Mouse (Mus musculus) urinary bladder, postnatal 25 days (tissue): ENCODE measurements around the gene Olfr338.
"Not testable (repeated sequence)": the region's sequence is repeated elsewhere in the genome, so short reads cannot be mapped to it uniquely, and the experiment has no call there.

Source experiments
- DNase-seq: peaks from one replicate; pipeline ENCODE4 v3.0.0; 2022; ENCODE audit warnings: low spot score

Gene Olfr338

GRCm38 (mm10) chr2:36373219-36373618 is at the start of gene Olfr338:
Olfr338 (plus strand) TSS chr2:36373519.
- no peak for DNase-seq

GRCm38 (mm10) chr2:36415174-36415573 is 41.9 kb downstream of the Olfr338 start:
- DNase-seq = not testable (repeated sequence)

GRCm38 (mm10) chr2:36415591-36415990 is 42.3 kb downstream of the Olfr338 start:
- not testable (repeated sequence) for DNase-seq

GRCm38 (mm10) chr2:36418647-36419046 is 45.3 kb downstream of the Olfr338 start, which contains the start of gene Olfr339:
Olfr339 (plus strand) TSS chr2:36418947.
- DNase-seq = no peak
